Mouse (Mus musculus): ENCODE results near the gene Krt79. TPM values are rescaled to one million over a fixed set of nuclear protein-coding genes. Genes with fewer than 3 reads are reported as not detected.

The Krt79 gene
- polyA plus RNA-seq, 1 experiment from 2014 or later, result 0.23 TPM

Small RNA genes within 50 kb of the gene (microRNA-seq; reads per million reads assigned to microRNA genes)
- not detected for gene Gm44356

Other genes with a start within 250 kb of the Krt79 start
- 0.75 and 1.5 TPM in 2 replicates for gene Krt6a, start 246.0 kb downstream of the Krt79 start, polyA plus RNA-seq (2015; fragmentation: Nextera tagmentation; extraction: Ambion mirVana)
- 0.79 and 37.7 TPM in 2 replicates for gene Krt5, start 227.4 kb downstream of the Krt79 start, polyA plus RNA-seq (2015; fragmentation: Nextera tagmentation; extraction: Ambion mirVana)
- gene Krt71, start 197.2 kb downstream of the Krt79 start, polyA plus RNA-seq (2015; fragmentation: Nextera tagmentation; extraction: Ambion mirVana), result 0.22 and 0.55 TPM in 2 replicates
- 0.11 TPM in 1 of 2 replicates, not detected in the other for gene Krt72, start 153.9 kb downstream of the Krt79 start, polyA plus RNA-seq (2015; fragmentation: Nextera tagmentation; extraction: Ambion mirVana)
- gene Krt73, start 138.0 kb downstream of the Krt79 start, polyA plus RNA-seq (2015; fragmentation: Nextera tagmentation; extraction: Ambion mirVana), result 0.31 and 0.47 TPM in 2 replicates
- not detected in 2 replicates for gene Krt2, start 122.2 kb downstream of the Krt79 start, polyA plus RNA-seq (2015; fragmentation: Nextera tagmentation; extraction: Ambion mirVana)
- 11.9 and 16.9 TPM in 2 replicates for gene Krt1, start 89.5 kb downstream of the Krt79 start, polyA plus RNA-seq (2015; fragmentation: Nextera tagmentation; extraction: Ambion mirVana)
- gene Krt77, start 70.6 kb downstream of the Krt79 start, polyA plus RNA-seq (2015; fragmentation: Nextera tagmentation; extraction: Ambion mirVana), result 0.29 and 0.54 TPM in 2 replicates
- not detected in 2 replicates for gene Krt76, start 47.4 kb downstream of the Krt79 start, polyA plus RNA-seq (2015; fragmentation: Nextera tagmentation; extraction: Ambion mirVana)
- gene Krt4, start 15.6 kb downstream of the Krt79 start, polyA plus RNA-seq (2015; fragmentation: Nextera tagmentation; extraction: Ambion mirVana), result 2.8 and 3.4 TPM in 2 replicates
- gene Krt78, start 14.0 kb upstream of the Krt79 start, polyA plus RNA-seq (2015; fragmentation: Nextera tagmentation; extraction: Ambion mirVana), result 0.05 TPM in 2 replicates
- 2.2 and 297 TPM in 2 replicates for gene Krt8, start 64.2 kb upstream of the Krt79 start, polyA plus RNA-seq (2015; fragmentation: Nextera tagmentation; extraction: Ambion mirVana)
- 1.9 and 300 TPM in 2 replicates for gene Krt18, start 87.9 kb upstream of the Krt79 start, polyA plus RNA-seq (2015; fragmentation: Nextera tagmentation; extraction: Ambion mirVana)
- gene Eif4b, start 133.4 kb upstream of the Krt79 start, polyA plus RNA-seq (2015; fragmentation: Nextera tagmentation; extraction: Ambion mirVana), result 72.6 and 87.1 TPM in 2 replicates
- 9.8 and 13.7 TPM in 2 replicates for gene Tns2, start 160.1 kb upstream of the Krt79 start, polyA plus RNA-seq (2015; fragmentation: Nextera tagmentation; extraction: Ambion mirVana)
- 83.6 and 96.0 TPM in 2 replicates for gene Spryd3, start 195.9 kb upstream of the Krt79 start, polyA plus RNA-seq (2015; fragmentation: Nextera tagmentation; extraction: Ambion mirVana)
- 3.2 and 3.5 TPM in 2 replicates for gene Igfbp6, start 204.0 kb upstream of the Krt79 start, polyA plus RNA-seq (2015; fragmentation: Nextera tagmentation; extraction: Ambion mirVana)
- gene Soat2, start 210.2 kb upstream of the Krt79 start, polyA plus RNA-seq (2015; fragmentation: Nextera tagmentation; extraction: Ambion mirVana), result 0.06 and 0.68 TPM in 2 replicates

All from neural tube, embryonic 15.5 days (tissue).